Mouse (Mus musculus) B cell, adult 2 months (primary cell): ENCODE data around the gene Clec4a2.
"Not testable (repeated sequence)": the region's sequence is repeated elsewhere in the genome, so short reads cannot be mapped to it uniquely, and the experiment has no call there.

Experiments used
- DNase-seq, 2 experiments: peaks; one replicate each; pipeline ENCODE4 v3.0.0; 2022

The Clec4a2 gene

DNA sequence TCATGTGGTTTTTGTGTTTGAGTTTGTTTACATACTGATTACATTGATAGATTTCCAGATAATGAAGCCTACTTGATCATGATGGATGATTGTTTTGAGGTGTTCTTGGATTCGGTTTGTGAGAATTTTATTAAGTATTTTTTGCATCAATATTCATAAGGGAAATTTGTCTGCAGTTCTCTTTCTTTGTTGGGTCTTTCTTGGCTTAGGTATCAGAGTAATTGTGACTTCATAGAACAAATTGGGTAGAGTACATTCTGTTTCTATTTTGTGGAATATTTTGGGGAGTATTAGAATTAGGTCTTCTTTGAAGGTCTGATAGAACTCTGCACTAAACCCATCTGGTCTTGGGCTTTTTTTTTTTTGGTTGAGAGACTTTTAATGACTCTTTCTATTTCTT, at the start of gene Clec4a2:
TSS of gene Clec4a2 (plus strand) at position 301 of the 400 bp plus-strand sequence.
- not testable (repeated sequence) for DNase-seq

- DNase-seq = no peak
Measured at GRCm38 (mm10) chr6:123095125-123095843, 10.9 kb upstream of the Clec4a2 start.

DNA sequence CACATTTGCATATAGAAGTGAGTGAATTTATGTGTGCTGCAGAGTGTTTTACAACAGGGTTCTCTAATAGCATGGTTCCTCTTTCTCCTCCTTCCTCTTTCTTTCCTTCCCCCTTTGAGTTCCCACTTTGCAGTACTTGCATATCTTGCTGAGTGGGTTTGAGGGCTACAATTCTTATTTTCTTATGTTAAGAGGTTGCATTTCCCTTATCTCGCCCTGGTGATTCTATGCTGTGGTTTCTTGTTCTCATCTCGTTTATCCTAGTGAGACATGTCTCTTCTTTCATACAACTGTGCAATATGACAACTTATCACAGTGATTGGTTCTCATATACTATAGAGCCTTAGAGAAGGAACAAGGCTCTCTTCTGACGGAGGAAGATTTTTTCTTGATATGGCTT, 17.0 kb downstream of the Clec4a2 start:
- DNase-seq = no peak

DNA sequence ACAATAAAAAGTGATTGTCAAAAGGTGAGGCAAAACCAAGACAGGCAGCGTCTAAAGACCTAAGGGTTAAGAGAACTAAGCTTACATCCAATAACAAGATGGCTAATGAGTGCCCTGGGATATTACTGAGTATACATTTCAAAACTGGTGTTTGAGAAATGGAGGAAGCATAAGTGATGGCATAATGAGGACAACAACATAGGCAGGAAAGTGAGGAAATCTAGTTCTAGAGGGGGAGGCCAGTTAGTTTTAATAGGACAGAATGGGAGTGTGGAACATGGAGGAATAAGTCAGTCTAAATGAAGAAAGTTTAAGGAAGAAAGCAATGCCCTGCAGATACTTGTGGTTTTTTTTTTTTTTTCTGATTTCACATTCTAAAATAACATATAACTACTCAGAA, 20.9 kb downstream of the Clec4a2 start:
- DNase-seq = no peak

DNA sequence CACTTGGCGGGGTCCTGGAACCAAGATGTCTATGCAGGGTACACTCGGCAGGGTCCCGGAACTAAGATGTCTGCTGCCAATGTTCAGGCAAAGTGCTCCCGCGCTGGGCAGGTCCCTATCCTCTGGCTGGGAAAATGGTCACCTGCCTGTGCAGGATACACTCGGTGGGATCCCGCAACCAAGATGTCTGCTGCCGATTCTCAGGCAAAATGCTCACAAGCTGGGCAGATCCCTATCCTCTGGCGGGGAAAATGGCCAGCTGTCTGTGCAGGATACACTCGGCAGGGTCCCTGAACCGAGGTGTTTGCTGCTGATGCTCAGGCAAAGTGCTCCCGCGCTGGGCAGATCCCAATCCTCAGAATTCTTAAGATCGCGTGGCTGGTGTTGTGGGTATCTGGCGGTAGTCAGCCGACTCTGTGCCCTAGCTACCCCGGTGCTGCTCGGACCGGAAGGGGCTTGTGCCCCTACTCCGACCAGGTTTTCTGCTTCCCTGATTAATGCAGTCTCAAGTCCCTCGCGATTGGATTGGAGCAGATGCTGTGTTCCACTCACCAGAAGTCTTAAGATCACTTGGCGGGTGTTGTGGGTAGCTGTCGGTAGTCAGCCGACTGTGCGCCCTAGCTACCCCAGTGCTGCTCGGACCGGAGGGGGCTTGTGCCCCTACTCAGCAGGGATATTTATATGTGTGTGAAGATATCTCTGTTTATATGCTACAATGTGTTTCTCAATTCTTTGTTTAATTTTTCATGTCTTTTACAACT, 31.7 kb downstream of the Clec4a2 start:
- not testable (repeated sequence) for DNase-seq

GRCm38 (mm10) chr6:123170106-123170505, 63.9 kb downstream of the Clec4a2 start:
- no peak for DNase-seq

- no peak for DNase-seq
Measured at GRCm38 (mm10) chr6:123171040-123171439, 64.8 kb downstream of the Clec4a2 start.

DNA sequence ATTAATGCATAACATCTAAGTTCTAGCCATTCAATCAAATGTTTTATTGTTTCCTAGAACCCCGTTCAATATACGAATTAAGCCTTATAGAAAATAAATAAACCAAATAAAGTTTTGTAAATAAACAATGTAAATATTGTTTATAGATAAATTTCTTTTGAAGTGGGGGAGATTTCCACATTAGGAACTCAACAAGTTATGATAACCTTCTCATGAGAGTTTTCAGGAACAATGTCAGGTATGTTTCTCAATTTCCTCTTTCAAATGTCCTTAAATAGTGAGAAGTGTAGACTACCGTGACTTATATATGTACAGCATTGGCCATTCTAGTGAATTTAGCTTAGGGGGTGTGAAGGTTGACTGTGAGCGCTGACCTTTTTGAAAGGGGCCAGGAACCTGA, 66.4 kb downstream of the Clec4a2 start, which contains the start of gene Clec4b2:
TSS of gene Clec4b2 (plus strand) at position 301 of the 400 bp plus-strand sequence.
- DNase-seq = no peak

DNA sequence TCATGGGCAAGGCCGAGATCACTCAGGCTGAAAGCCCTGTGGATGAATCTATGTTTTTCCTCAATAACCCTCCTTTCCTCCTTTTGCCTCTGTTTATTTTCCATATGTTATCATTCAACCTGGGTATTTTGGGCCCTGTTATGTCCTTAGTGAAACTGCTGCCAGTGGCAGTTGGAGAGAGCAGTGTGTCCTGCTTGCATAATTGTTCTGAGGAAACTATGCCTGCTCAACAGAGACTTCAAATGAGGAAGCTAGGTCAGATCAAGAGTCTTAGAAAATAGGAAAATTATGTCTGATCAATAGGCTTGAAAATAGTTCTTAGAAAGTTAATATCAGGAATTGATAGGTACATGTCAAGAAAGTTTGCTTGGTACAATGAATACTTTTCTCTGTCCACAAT, 69.3 kb downstream of the Clec4a2 start:
- peak; percentile 2 to 3 for DNase-seq

GRCm38 (mm10) chr6:123184862-123185261, 78.6 kb downstream of the Clec4a2 start:
- peak; percentile 10 to 13 for DNase-seq
